Mouse (Mus musculus): ENCODE data around the gene C1qtnf3. TPM values are rescaled to one million over a fixed set of nuclear protein-coding genes. Genes with fewer than 3 reads are reported as not detected.
"Not testable (repeated sequence)": the region's sequence is repeated elsewhere in the genome, so short reads cannot be mapped to it uniquely, and the experiment has no call there.

C1qtnf3 gene
- polyA plus RNA-seq, 1 experiment from 2014 or later, result 2.0 TPM

- ATAC-seq (ENCODE audit: borderline replicate concordance, extremely low read depth, low FRiP score, low TSS enrichment), result no peak
- Histone ChIP-seq H3K27ac (no peak overlapping the region), H3K4me3 (no peak overlapping the region), H3K27me3 (no peaks in the 10 kb centered on the region), H3K4me2 (no peak overlapping the region), H3K36me3 (no peaks in the 10 kb centered on the region), H3K4me1 (no peaks in the 10 kb centered on the region), H3K9me3 (no peaks in the 10 kb centered on the region), H3K9ac (no peak overlapping the region)
- 63% methylated on average over 2 of the region's 2 CpGs for WGBS
Measured at GRCm38 (mm10) chr15:10962601-10963000, 10.5 kb downstream of the C1qtnf3 start.

GRCm38 (mm10) chr15:10969439-10969838 is 17.3 kb downstream of the C1qtnf3 start:
- 68% methylated on average over 3 of the region's 3 CpGs for WGBS
- Histone ChIP-seq H3K4me2 (no peak overlapping the region), H3K27me3 (no peaks in the 10 kb centered on the region), H3K27ac (no peak overlapping the region), H3K4me1 (no peaks in the 10 kb centered on the region), H3K9ac (no peak overlapping the region), H3K4me3 (no peak overlapping the region), H3K9me3 (no peaks in the 10 kb centered on the region), H3K36me3 (no peaks in the 10 kb centered on the region)
- ATAC-seq (ENCODE audit: borderline replicate concordance, extremely low read depth, low FRiP score, low TSS enrichment), result no peak

- 81% methylated on average over 5 of the region's 5 CpGs for WGBS
- H3K4me1 ChIP-seq, result no peaks in the 10 kb centered on the region
- no peaks in the 10 kb centered on the region for H3K36me3 ChIP-seq
- no peak for ATAC-seq (ENCODE audit: borderline replicate concordance, extremely low read depth, low FRiP score, low TSS enrichment)
- H3K9ac ChIP-seq, result no peak overlapping the region
- H3K4me2 ChIP-seq, result no peak overlapping the region
- no peaks in the 10 kb centered on the region for H3K27me3 ChIP-seq
- no peak overlapping the region for H3K4me3 ChIP-seq
- H3K9me3 ChIP-seq, result no peaks in the 10 kb centered on the region
- no peak overlapping the region for H3K27ac ChIP-seq
Measured at GRCm38 (mm10) chr15:10970777-10971176, 18.6 kb downstream of the C1qtnf3 start.

GRCm38 (mm10) chr15:10977151-10977550 is 25.0 kb downstream of the C1qtnf3 start:
- no peak for ATAC-seq (ENCODE audit: borderline replicate concordance, extremely low read depth, low FRiP score, low TSS enrichment)
- Histone ChIP-seq H3K27me3 (no peaks in the 10 kb centered on the region), H3K9me3 (no peaks in the 10 kb centered on the region)

GRCm38 (mm10) chr15:10980712-10981111 is 28.6 kb downstream of the C1qtnf3 start:
- Histone ChIP-seq H3K4me2 (peak overlapping the region; percentile 69), H3K4me3 (peak overlapping the region; percentile 80; the same call in 1 of the 2 replicates), H3K9ac (no peak overlapping the region), H3K9me3 (no peaks in the 10 kb centered on the region), H3K27ac (no peak overlapping the region), H3K27me3 (no peaks in the 10 kb centered on the region), H3K36me3 (no peaks in the 10 kb centered on the region), H3K4me1 (peaks cover 10% of the 10 kb centered on the region; the same call in 1 of the 2 replicates)
- no peak for ATAC-seq (ENCODE audit: borderline replicate concordance, extremely low read depth, low FRiP score, low TSS enrichment)
- 45% methylated on average over 2 of the region's 2 CpGs for WGBS

More at GRCm38 (mm10) chr15:10977151-10977550, 25.0 kb downstream of the C1qtnf3 start:
- H3K4me3 ChIP-seq, result no peak overlapping the region
- H3K4me2 ChIP-seq, result no peak overlapping the region
- H3K4me1 ChIP-seq, result peaks cover 6% of the 10 kb centered on the region; the same call in 1 of the 2 replicates
- no peaks in the 10 kb centered on the region for H3K36me3 ChIP-seq
- no peak overlapping the region for H3K27ac ChIP-seq
- no peak overlapping the region for H3K9ac ChIP-seq

GRCm38 (mm10) chr15:10981377-10982063 is 29.4 kb downstream of the C1qtnf3 start, which contains the start of gene Amacr:
TSS of gene Amacr (plus strand) at chr15:10981756.
- WGBS, result 2% methylated on average over 52 of the region's 52 CpGs
- peak within 1 kb of the TSS; percentile 93 for H3K27ac ChIP-seq
- ATAC-seq (ENCODE audit: borderline replicate concordance, extremely low read depth, low FRiP score, low TSS enrichment), result peak; percentile 100
- no peaks in the 10 kb centered on the region for H3K36me3 ChIP-seq
- H3K27me3 ChIP-seq, result no peaks in the 10 kb centered on the region
- peak within 1 kb of the TSS; percentile 85 for H3K9ac ChIP-seq
- H3K9me3 ChIP-seq, result no peaks in the 10 kb centered on the region
- peak within 1 kb of the TSS; percentile 69 for H3K4me2 ChIP-seq
- H3K4me3 ChIP-seq, result peak within 1 kb of the TSS; percentile 80
- peaks cover 10% of the 10 kb centered on the region; the same call in 1 of the 2 replicates for H3K4me1 ChIP-seq

- Histone ChIP-seq H3K9me3 (no peaks in the 10 kb centered on the region), H3K9ac (peak overlapping the region; percentile 85), H3K36me3 (no peaks in the 10 kb centered on the region), H3K27ac (peak overlapping the region; percentile 93), H3K4me3 (peak overlapping the region; percentile 80), H3K27me3 (no peaks in the 10 kb centered on the region), H3K4me1 (peaks cover 10% of the 10 kb centered on the region; the same call in 1 of the 2 replicates), H3K4me2 (peak overlapping the region; percentile 69)
- WGBS, result 5% methylated on average over 6 of the region's 6 CpGs
- ATAC-seq (ENCODE audit: borderline replicate concordance, extremely low read depth, low FRiP score, low TSS enrichment), result no peak
Measured at GRCm38 (mm10) chr15:10982064-10982435, 29.9 kb downstream of the C1qtnf3 start.

- H3K4me1 ChIP-seq, result peaks cover 10% of the 10 kb centered on the region; the same call in 1 of the 2 replicates
- H3K27ac ChIP-seq, result no peak overlapping the region
- WGBS, result 77% methylated on average over 6 of the region's 6 CpGs
Measured at GRCm38 (mm10) chr15:10985756-10986155, 33.6 kb downstream of the C1qtnf3 start.

GRCm38 (mm10) chr15:10986477-10986876 is 34.3 kb downstream of the C1qtnf3 start:
- not testable (repeated sequence) for H3K4me2 ChIP-seq; H3K9ac ChIP-seq; H3K9me3 ChIP-seq; H3K27ac ChIP-seq; ATAC-seq (ENCODE audit: borderline replicate concordance, extremely low read depth, low FRiP score, low TSS enrichment); H3K27me3 ChIP-seq; H3K36me3 ChIP-seq; H3K4me1 ChIP-seq; H3K4me3 ChIP-seq
- WGBS, result 75% methylated on average over 2 of the region's 2 CpGs

More at GRCm38 (mm10) chr15:10985756-10986155, 33.6 kb downstream of the C1qtnf3 start:
- Histone ChIP-seq H3K36me3 (no peaks in the 10 kb centered on the region), H3K27me3 (no peaks in the 10 kb centered on the region), H3K4me2 (no peak overlapping the region), H3K9ac (no peak overlapping the region), H3K9me3 (no peaks in the 10 kb centered on the region), H3K4me3 (no peak overlapping the region)
- no peak for ATAC-seq (ENCODE audit: borderline replicate concordance, extremely low read depth, low FRiP score, low TSS enrichment)

- no peak for ATAC-seq (ENCODE audit: borderline replicate concordance, extremely low read depth, low FRiP score, low TSS enrichment)
Measured at GRCm38 (mm10) chr15:10990411-10990810, 38.3 kb downstream of the C1qtnf3 start.

GRCm38 (mm10) chr15:10991566-10991965 is 39.4 kb downstream of the C1qtnf3 start:
- H3K4me2 ChIP-seq, result no peak overlapping the region
- H3K36me3 ChIP-seq, result no peaks in the 10 kb centered on the region
- H3K9ac ChIP-seq, result no peak overlapping the region
- ATAC-seq (ENCODE audit: borderline replicate concordance, extremely low read depth, low FRiP score, low TSS enrichment), result no peak
- 84% methylated on average over 1 of the region's 1 CpGs for WGBS
- H3K9me3 ChIP-seq, result no peaks in the 10 kb centered on the region
- H3K4me1 ChIP-seq, result no peaks in the 10 kb centered on the region
- no peak overlapping the region for H3K4me3 ChIP-seq
- H3K27me3 ChIP-seq, result no peaks in the 10 kb centered on the region
- H3K27ac ChIP-seq, result no peak overlapping the region

More at GRCm38 (mm10) chr15:10990411-10990810, 38.3 kb downstream of the C1qtnf3 start:
- H3K27me3 ChIP-seq, result no peaks in the 10 kb centered on the region
- H3K9me3 ChIP-seq, result no peaks in the 10 kb centered on the region
- 30% methylated on average over 2 of the region's 2 CpGs for WGBS
- no peak overlapping the region for H3K9ac ChIP-seq
- no peak overlapping the region for H3K4me3 ChIP-seq
- no peak overlapping the region for H3K4me2 ChIP-seq
- H3K36me3 ChIP-seq, result no peaks in the 10 kb centered on the region
- H3K27ac ChIP-seq, result no peak overlapping the region
- H3K4me1 ChIP-seq, result no peaks in the 10 kb centered on the region

GRCm38 (mm10) chr15:10999832-11000231 is 47.7 kb downstream of the C1qtnf3 start:
- Histone ChIP-seq H3K9me3 (no peaks in the 10 kb centered on the region), H3K9ac (no peak overlapping the region), H3K4me1 (no peaks in the 10 kb centered on the region), H3K27me3 (no peaks in the 10 kb centered on the region), H3K36me3 (no peaks in the 10 kb centered on the region), H3K4me2 (peak overlapping the region; percentile 26; the same call in 1 of the 2 replicates), H3K4me3 (no peak overlapping the region), H3K27ac (no peak overlapping the region)
- no peak for ATAC-seq (ENCODE audit: borderline replicate concordance, extremely low read depth, low FRiP score, low TSS enrichment)
- WGBS, result 41% methylated on average over 5 of the region's 5 CpGs
